Mouse (Mus musculus) bone marrow macrophage, adult 2 months (primary cell): ENCODE measurements around the gene Git1.

Source experiments
- CTCF ChIP-seq: IDR thresholded peaks from 2 replicates; pipeline ENCODE4 v1.5.1; 2012; ENCODE audit warnings: low read depth, mild to moderate bottlenecking, low read length, moderate library complexity
- POLR2A ChIP-seq: IDR thresholded peaks from 2 replicates; pipeline ENCODE4 v1.6.1; 2012; ENCODE audit warnings: mild to moderate bottlenecking, low read depth, low read length, borderline replicate concordance

DNA sequence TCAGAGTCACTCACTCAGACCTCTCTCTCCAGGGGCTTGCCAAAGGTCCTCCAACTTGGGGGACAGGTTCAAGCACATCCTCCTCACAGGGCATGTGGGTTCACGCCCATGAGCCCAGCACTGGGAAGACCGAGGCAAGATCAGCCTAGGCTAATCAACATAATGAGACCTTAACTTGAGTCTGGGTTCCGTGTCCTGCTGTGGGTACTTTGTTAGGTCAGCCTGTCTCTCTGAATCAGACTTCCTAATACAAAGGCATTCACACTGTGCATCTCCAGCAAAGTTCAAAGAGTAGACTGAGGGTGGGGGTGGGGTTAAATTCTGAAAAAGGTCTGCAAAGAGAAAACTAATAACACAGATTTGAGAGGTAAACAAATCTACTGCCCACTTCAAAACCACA is 28.3 kb upstream of the Git1 start:
- no peak for TF ChIP-seq POLR2A
- TF ChIP-seq CTCF, result no peak
